Mouse (Mus musculus) liver, adult 2 months (tissue): ENCODE results near the gene Ndrg3. TPM values are rescaled to one million over a fixed set of nuclear protein-coding genes. Genes with fewer than 3 reads are reported as not detected.

Experiments used
- DNase-seq: peaks from one replicate; pipeline ENCODE4 v3.0.0-alpha.2; 2011; ENCODE audit warnings: low read depth, low spot score; ENCODE audit errors: extremely low read depth
- H3K27ac ChIP-seq: fragments of 200-500 bp; replicated peaks from 2 replicates; pipeline ENCODE4 v1.5.1; 2012; ENCODE audit warnings: low read depth, mild to moderate bottlenecking, control low read depth, inconsistent platforms, low read length; ENCODE audit not compliant: insufficient read depth
- H3K27me3 ChIP-seq: fragments of 200-500 bp; 2 replicates; pipeline ENCODE4 v1.6.1; 2012; ENCODE audit warnings: mild to moderate bottlenecking, moderate library complexity, low read length, inconsistent platforms; ENCODE audit not compliant: control insufficient read depth, insufficient read depth
- H3K36me3 ChIP-seq: fragments of 200-500 bp; 2 replicates; pipeline ENCODE4 v1.6.1; 2012; ENCODE audit warnings: low read length, inconsistent platforms; ENCODE audit not compliant: control insufficient read depth, insufficient read depth
- H3K4me1 ChIP-seq: fragments of 200-500 bp; 2 replicates; pipeline ENCODE4 v1.6.1; 2011; ENCODE audit warnings: low read length; ENCODE audit not compliant: control insufficient read depth, insufficient read depth
- H3K4me3 ChIP-seq: fragments of 200-500 bp; 2 replicates; pipeline ENCODE4 v1.5.1; 2011; ENCODE audit warnings: low read depth, mild to moderate bottlenecking, control low read depth, low read length, moderate library complexity; ENCODE audit not compliant: insufficient read depth
- H3K79me2 ChIP-seq: fragments of 200-500 bp; 2 replicates; pipeline ENCODE4 v1.6.1; 2012; ENCODE audit warnings: inconsistent platforms, mild to moderate bottlenecking, low read length, moderate library complexity; ENCODE audit not compliant: control insufficient read depth, insufficient read depth
- H3K9ac ChIP-seq: fragments of 200-500 bp; 2 replicates; pipeline ENCODE4 v1.6.1; 2012; ENCODE audit warnings: low read depth, mild to moderate bottlenecking, control low read depth, inconsistent platforms, low read length
- CTCF ChIP-seq: fragments of 200-500 bp; IDR thresholded peaks from 2 replicates; pipeline ENCODE4 v1.5.1; 2011; ENCODE audit warnings: low read depth, low read length, control low read depth
- POLR2A ChIP-seq: fragments of 200-500 bp; IDR thresholded peaks from 2 replicates; pipeline ENCODE4 v1.6.1; 2011; ENCODE audit warnings: low read length, control low read depth; ENCODE audit not compliant: insufficient read depth; ENCODE audit errors: extremely low read depth
- WGBS: fragments of 180-500 bp; shearing (Covaris S2); methylation state at CpG from one replicate; pipeline ENCODE4 v1.1.7; 2018; 5-methylcytosine and 5-hydroxymethylcytosine counted together
- polyA plus RNA-seq: library from polyadenylated mRNA; depleted of rRNA; stranded (reverse); fragments of >200 nt; gene quantifications from 2 replicates; pipeline ENCODE4 v1.2.3, GENCODE M21; 2012; rRNA removed
- total RNA-seq: library from RNA; depleted of rRNA; stranded (reverse); fragments of >200 nt; gene quantifications from 2 replicates; pipeline ENCODE4 v1.2.3, GENCODE M21; 2014; rRNA removed

Gene Ndrg3
- total RNA-seq (9.1 and 9.7 TPM in 2 replicates), polyA plus RNA-seq (17.6 and 20.8 TPM in 2 replicates)

DNA sequence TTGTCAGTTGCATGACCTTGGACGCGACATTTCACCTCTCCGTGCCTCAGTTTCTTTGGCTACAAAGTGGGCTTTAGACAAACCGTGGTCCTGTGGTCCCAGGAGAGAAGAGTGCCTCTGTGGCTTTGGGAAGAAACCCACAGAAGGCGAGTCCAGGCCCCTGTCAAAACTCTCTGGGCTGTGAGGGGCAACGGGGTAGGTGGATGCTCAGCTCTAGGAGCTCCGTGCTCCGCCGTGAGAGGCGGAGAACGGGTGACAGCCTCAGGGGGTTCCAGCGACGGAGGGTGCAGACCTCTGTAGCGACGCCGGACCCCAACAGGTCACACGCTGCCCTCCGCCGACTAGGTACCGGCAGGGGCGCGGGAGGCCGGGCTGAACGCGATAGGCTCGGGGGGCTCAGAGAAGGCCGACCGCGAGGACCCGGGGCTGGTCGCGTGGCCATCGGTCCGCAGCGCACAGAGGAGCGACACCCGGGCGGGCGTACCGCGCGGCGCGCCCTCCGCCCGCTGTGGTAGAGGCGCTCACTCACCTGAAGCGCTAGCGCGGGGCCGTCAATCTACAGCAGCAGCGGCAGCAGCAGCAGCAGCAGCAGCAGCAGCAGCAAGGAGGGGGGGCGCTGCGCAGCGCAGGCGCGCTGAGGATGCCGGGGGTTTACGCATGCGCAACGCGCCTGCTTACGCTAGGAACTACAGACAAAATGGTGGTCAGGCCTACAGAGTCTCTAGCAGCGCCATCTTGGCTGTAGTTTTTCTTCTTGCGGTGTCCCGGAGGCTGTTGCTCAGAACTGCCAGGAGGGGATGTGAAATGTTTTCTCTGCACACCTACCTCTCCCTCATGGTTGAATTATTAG, at the start of gene Ndrg3:
Gene Ndrg3, minus strand, starts transcription at position 587 of the 850 bp plus-strand sequence.
- Histone ChIP-seq H3K4me3 (peak within 1 kb of the TSS; percentile 97), H3K27me3 (no peaks in the 10 kb centered on the region), H3K9ac (peak within 1 kb of the TSS; percentile 93), H3K36me3 (no peaks in the 10 kb centered on the region), H3K27ac (peak within 1 kb of the TSS; percentile 81), H3K79me2 (peaks cover 11% of the 10 kb centered on the region; the same call in 1 of the 2 replicates), H3K4me1 (peaks cover 6% of the 10 kb centered on the region; the same call in 1 of the 2 replicates)
- 1% methylated on average over 66 of the region's 66 CpGs for WGBS
- DNase-seq = peak; percentile 94
- TF ChIP-seq POLR2A (peak; percentile 58; the same call in 1 of the 2 replicates), CTCF (peak; percentile 32; the same call in 1 of the 2 replicates)

DNA sequence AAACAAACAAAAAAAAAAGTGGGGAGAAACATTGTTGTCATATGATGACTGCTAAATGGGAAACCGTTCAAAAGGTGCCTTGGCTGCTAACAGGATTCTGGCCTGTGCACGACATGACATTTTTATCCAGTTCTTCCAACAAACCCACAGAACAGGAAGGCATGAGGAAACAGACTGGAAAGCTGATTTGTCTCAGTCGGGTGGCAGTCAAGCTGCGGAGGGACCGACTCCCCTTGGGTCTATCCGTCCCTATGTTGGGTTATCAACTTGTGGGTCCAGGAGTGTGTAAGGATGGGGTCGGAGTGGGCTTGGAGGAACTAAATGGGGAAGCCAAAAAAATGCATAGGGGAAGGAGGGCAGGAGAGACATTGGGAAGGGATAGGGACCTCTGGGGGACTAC, 49.6 kb upstream of the Ndrg3 start:
- Histone ChIP-seq H3K27me3 (no peaks in the 10 kb centered on the region), H3K9ac (no peak overlapping the region), H3K27ac (no peak overlapping the region), H3K4me3 (no peak overlapping the region), H3K4me1 (no peaks in the 10 kb centered on the region), H3K79me2 (0 out of 2 replicates have a peak, but pooled peaks cover 3% of the 10 kb centered on the region), H3K36me3 (no peaks in the 10 kb centered on the region)
- WGBS = 80% methylated on average over 7 of the region's 7 CpGs
- no peak for TF ChIP-seq CTCF
- no peak for TF ChIP-seq POLR2A
- DNase-seq = no peak

DNA sequence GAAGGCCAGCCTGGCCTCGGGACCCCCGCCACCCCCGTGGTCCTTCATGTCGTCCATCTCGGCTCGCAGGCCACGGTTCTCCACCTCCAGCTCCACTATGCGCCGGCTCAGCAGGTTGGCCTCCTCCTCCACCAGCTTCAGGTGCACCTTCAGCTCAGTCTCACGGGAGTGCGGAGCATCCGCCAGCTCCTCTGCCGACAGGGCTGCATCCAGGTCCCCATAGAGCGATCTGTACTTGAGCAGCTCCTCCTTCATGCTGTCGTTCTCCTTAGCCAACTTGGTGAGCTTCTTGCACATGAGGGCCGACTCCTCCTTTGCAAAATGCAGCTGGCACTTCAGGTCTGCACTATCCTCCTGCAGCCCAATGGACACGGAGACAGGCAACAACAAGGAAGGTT, 48.8 kb upstream of the Ndrg3 start:
- Histone ChIP-seq H3K9ac (no peak overlapping the region), H3K79me2 (0 out of 2 replicates have a peak, but pooled peaks cover 3% of the 10 kb centered on the region), H3K27ac (no peak overlapping the region), H3K36me3 (no peaks in the 10 kb centered on the region; the same call in 1 of the 2 replicates), H3K27me3 (no peaks in the 10 kb centered on the region), H3K4me1 (no peaks in the 10 kb centered on the region), H3K4me3 (no peak overlapping the region)
- no peak for DNase-seq
- 87% methylated on average over 17 of the region's 17 CpGs for WGBS
- no peak for TF ChIP-seq CTCF
- no peak for TF ChIP-seq POLR2A

DNA sequence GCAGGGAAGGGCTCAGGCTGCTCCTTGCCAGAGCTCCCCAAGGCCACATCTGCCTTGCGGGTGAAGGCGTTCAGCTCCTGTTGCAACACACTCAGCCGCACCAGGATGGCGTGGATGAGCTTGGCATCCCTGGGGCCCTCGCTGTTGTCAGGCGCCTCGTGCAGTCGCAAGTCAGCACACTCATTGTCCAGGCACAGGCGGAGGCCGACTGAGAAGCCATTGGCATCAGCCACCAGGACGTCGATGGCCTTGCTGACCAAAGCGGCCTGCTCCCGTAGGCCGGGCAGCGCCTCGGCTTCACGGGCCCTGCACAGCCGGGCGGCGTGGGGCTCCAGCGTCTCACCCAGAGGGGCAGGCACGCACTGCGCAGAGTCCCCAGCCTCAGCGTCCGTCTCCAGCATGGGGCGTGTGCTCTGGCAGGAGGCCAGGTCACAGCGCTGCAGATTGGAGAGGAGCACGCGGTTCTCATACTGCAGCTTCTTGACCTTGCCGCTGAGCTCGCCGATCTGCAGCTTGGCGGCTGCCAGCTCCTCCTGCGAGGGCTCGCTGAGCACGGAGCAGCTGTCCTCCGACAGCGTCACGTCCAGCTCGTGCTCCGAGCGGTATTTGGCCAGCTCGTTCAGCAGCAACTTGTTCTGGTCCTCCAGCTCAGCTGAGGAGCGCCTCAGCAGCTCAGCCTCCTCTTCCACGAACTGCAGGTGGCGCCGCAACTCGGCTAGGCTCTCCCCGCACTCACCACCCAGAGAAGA, 48.2 kb upstream of the Ndrg3 start:
- no peak overlapping the region for H3K9ac ChIP-seq
- no peak for DNase-seq
- WGBS = 85% methylated on average over 48 of the region's 50 CpGs

DNA sequence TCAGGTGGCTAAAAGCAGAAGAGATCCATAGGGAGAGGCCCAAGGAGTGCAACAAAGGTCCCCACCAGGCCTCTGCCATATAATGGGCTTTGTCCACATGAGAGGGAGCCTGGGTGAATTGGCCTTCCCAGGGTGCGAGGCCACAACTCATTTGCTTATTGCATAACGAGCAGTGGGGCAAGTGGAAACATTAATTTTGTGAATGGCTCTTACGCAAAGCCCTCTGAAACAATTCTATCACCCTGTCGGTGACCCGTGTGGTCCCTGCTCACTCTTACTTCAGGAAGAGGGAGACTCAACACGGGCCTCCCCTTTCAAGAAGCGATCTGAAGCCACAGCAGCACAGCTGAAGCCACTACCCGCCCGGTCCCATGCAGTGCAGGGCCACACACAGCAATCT, 45.4 kb upstream of the Ndrg3 start:
- WGBS = 88% methylated on average over 9 of the region's 9 CpGs
- no peak for TF ChIP-seq POLR2A

More for the DNA sequence above, 48.2 kb upstream of the Ndrg3 start:
- no peak for TF ChIP-seq POLR2A
- TF ChIP-seq CTCF = no peak
- Histone ChIP-seq H3K27me3 (no peaks in the 10 kb centered on the region), H3K36me3 (no peaks in the 10 kb centered on the region; the same call in 1 of the 2 replicates), H3K79me2 (0 out of 2 replicates have a peak, but pooled peaks cover 3% of the 10 kb centered on the region), H3K4me3 (no peak overlapping the region), H3K27ac (no peak overlapping the region), H3K4me1 (no peaks in the 10 kb centered on the region)

More for the DNA sequence above, 45.4 kb upstream of the Ndrg3 start:
- no peaks in the 10 kb centered on the region; the same call in 1 of the 2 replicates for H3K36me3 ChIP-seq
- H3K4me1 ChIP-seq = no peaks in the 10 kb centered on the region
- no peak overlapping the region for H3K27ac ChIP-seq
- H3K27me3 ChIP-seq = no peaks in the 10 kb centered on the region
- no peak for DNase-seq
- H3K9ac ChIP-seq = no peak overlapping the region
- H3K79me2 ChIP-seq = 0 out of 2 replicates have a peak, but pooled peaks cover 3% of the 10 kb centered on the region
- H3K4me3 ChIP-seq = no peak overlapping the region
